Mouse (Mus musculus): Measurements from ENCODE around the gene Cyyr1.

The Cyyr1 gene

DNA sequence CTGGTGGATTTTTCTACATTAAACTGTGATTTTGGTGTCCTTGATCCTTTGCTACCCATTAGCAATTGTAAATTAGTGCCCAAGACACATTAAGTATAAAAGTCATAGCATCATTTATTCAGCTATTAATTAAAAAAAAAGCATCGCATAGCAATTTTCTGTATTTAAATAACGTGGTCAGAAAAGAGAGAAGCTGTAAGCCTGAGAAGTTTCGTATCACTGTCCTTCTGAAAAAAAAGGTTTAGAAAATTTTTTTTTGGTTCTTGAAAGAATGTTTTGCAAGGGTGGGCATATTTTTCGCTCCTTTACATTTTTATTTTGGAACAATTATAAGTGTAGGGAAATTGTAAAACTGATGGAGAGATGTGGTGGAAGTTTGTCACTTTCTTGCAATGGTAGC lies 83.1 kb downstream of the Cyyr1 start:
- no peak for DNase-seq (ENCODE audit: low read depth, low spot score)

DNA sequence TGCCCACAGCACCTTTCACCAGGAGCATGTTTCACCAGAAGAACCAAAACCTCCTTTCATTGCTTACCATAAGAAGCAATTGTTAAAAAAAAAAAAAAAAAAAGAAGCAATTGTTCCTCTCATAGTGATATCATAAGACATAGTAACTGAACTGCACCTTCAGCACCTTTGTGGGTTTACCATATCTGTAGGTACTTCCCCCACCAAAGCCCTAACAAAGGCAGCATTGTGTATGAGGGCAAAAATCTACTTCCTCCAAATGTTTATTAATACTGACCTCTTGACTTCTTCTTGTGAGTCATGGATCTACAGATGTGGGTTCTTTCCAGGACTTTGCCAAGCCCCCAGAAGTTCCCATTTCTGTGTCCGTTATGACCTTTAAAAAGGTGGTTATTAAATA lies 98.2 kb downstream of the Cyyr1 start:
- DNase-seq (ENCODE audit: low read depth, low spot score): no peak

DNA sequence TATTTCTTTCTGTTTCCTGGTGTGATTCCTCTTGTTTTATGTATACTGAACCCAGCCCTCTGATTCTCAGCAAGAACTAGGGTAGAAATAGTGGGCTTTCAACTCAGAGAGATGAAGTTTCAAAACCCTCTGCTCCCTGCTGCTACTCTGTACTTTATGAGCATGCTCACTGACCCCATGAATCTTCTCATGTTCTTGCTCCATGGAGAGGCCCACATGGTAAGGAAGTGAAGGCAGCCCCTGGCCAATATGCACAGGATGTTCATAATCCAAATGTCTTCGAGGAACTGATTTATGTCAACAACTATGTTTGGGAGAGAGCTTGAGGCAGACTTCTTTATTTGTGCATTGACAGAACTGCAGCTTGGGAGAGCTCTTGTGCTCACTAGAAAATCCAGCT lies 106.9 kb downstream of the Cyyr1 start:
- no peak for DNase-seq (ENCODE audit: low read depth, low spot score)

DNA sequence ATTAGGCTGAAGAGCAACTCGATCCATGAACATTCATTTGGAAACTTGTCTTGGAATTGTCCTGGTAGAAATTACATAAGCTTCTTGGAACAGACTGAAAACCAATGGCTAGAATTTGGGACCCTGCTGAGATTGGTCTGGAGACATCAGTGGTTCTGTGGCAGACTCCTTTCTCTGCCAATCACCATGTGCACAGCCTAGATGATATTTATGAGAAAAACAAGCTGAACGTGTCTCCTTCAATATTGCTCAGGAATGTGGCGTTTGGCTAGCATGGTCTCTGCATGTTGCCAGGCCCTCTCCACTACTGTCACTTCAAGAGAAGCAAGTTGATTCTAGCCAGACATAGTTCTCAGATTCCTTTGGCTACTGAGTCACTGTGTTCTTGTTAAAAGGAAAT lies 107.4 kb downstream of the Cyyr1 start:
- DNase-seq (ENCODE audit: low read depth, low spot score): no peak

DNA sequence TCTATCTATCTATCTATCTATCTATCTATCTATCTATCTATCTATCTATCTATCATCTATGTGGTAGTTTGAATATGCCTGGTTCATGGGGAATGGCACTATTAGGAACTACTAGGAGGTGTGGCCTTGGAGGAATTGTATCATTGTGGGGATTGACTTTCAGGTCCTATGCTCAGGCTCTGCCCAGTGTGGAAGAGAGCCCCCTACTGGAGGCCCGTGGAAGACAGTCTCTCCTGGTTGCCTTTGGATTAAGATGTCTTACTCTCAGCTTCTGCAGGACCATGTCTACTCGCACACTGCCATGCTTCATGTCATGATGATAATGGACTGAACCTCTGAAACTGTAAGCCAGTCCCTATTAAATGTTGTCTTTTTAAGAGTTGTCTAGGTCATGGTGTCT lies 117.8 kb downstream of the Cyyr1 start:
- no peak for DNase-seq (ENCODE audit: low read depth, low spot score)

DNA sequence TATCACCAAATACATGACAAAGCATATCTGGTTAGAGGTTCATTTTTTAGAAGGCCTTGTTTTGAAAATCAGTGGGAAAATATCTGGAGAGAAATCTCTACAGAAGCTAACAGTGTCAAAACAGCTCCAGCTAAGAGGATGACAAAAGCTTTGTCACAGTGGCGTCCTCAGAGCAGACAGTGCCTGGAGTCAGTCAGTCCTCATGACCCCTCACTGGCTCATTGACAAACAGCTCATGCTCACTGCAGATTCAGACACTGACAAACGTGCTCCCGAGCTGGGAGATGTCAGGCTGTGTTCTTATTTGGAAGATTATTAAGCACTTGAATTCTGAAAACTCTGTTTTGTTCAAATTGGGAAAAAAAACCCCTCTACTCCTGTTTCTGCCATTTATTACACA lies 124.0 kb downstream of the Cyyr1 start:
- no peak for DNase-seq (ENCODE audit: low read depth, low spot score)

DNA sequence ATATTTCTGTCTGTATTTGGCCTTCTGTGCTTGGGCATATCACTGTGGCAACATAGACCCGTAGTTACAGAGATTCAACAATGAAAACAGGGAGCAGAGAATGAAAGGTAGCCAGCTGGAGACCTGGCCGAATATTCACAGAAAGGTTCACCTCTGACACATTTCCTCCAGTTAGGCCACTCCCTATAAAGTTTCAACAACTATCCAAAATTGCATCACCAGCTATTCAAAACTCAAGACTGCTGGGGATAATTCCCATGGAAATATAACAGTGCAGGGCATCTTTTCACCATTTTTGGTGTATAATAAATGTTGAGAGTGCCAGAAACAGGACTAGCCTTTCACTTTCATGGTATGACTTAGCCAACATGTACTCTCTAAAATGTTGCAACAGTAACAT lies 130.3 kb downstream of the Cyyr1 start:
- no peak for DNase-seq (ENCODE audit: low read depth, low spot score)

DNA sequence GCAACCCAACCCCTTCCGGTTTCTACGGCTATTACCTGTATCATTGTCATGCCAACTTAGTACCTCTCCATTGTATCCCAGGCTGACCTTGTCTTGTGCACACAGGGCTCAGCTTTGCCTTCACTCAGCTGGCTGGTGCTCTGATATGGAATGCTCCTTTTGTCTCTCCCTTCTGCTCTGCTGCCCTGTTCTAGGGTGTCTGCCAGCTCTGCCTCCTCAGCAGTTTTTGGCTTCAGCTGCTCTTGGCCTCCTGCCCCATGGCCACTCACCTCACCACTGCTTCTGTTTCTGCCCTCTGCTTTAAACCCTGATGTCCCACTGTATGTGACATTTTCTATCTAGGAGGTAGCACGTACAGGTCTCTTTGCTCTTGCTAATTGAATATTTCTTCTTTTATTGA lies 137.8 kb downstream of the Cyyr1 start:
- DNase-seq (ENCODE audit: low read depth, low spot score): no peak

DNA sequence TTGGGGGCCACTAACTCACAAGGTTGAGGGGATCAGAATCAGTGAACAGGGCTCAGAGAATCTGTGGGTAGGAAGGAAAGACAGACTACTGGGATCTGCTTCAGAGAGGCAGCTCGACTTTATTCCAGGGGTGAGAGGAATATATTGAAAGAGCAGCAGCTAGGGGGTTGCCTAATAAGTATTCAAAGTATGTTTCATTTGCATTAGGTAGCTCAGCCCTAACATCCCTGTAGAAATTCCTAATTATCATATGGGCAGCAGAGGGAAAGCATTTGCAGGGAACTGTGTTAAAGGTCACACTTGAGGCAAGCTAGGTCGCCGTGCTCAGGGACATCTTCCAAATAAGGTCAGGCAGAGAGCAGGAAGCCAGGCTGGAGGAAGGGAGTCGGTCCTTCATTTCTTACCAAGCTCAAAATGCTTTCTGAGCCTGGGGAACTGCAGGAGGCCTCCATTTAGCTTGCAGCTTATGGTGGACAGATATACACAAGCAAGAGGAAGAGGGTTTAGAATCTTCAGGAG lies 159.7 kb downstream of the Cyyr1 start:
- DNase-seq (ENCODE audit: low read depth, low spot score): no peak

DNA sequence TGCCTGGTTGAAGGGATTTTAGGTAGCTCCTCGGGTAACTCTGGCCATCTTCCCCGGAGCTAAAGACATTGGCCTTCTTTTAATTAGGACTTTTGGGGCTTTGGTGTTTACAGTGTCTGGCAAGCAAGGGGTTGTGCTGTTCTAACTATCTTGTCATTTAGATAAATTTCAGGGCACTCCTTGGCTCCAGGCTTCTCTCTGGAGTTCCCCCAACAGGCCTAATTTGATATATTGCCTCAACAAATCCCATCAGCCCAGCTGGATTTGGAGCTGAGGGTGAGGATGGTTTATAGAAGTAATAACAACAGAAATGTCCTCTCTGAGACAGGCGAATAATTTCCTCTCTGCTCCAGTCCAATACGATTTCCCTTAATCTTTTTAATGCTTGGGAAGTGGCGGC lies 166.4 kb downstream of the Cyyr1 start:
- no peak for DNase-seq (ENCODE audit: low read depth, low spot score)
